ENCODE assay signal across 8 mouse cellular contexts in the genomic region with DNA sequence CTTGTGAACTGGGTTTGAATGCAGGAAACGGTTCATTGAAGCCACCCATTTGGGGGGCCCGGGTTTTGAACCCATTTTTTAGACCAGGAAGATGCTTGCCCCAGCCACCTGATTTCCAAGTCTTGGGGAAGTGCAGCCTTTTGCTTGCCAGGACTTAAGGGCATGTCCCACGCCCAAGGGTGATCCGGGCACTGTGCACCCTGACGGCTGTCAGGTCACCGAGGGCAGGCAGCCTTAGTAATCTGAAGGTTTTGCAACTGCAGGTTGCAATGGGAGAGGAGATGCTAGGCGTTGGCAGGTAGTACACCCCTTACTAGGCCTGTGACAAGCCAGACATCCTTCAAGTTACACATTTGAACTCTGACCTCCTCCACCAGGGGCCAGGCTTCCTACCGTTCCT. TPM values are rescaled to one million over a fixed set of nuclear protein-coding genes. Genes with fewer than 3 reads are reported as not detected.
DNase-seq lines count a peak whose midpoint lies in the region; ATAC-seq and TF ChIP-seq lines count a peak whose summit lies in the region.

No protein-coding gene starts in this region.

- H3K9ac ChIP-seq in liver, adult 2 months (ENCODE audit: low read depth, low read length), result peak overlapping the region; percentile 75
- peak overlapping the region; percentile 75 for H3K9ac ChIP-seq in intestine, embryonic 16.5 days (ENCODE audit: low read depth, low read length)
- peak overlapping the region; percentile 61 for H3K9ac ChIP-seq in neural tube, embryonic 12.5 days

- H3K4me3 ChIP-seq in liver, adult 2 months (ENCODE audit: insufficient read depth, low read depth, low read length), result peak overlapping the region; percentile 65
- peak overlapping the region; percentile 85 for H3K4me3 ChIP-seq in embryonic fibroblast, embryonic 13.5 days (ENCODE audit: insufficient read depth, low read length)
- H3K4me3 ChIP-seq in intestine, embryonic 16.5 days (ENCODE audit: low read length), result peak overlapping the region; percentile 58
- peak overlapping the region; percentile 56 for H3K4me3 ChIP-seq in neural tube, embryonic 12.5 days

- peaks cover 24% of the 10 kb centered on the region; the same call in 1 of the 2 replicates for H3K4me1 ChIP-seq in liver, adult 2 months (ENCODE audit: control insufficient read depth, insufficient read depth, low read length)
- H3K4me1 ChIP-seq in embryonic fibroblast, embryonic 13.5 days (ENCODE audit: control insufficient read depth, insufficient read depth, low read length), result no peaks in the 10 kb centered on the region
- H3K4me1 ChIP-seq in intestine, embryonic 16.5 days (ENCODE audit: control insufficient read depth, insufficient read depth, low read length), result peaks cover 8% of the 10 kb centered on the region; the same call in 1 of the 2 replicates
- peaks cover 7% of the 10 kb centered on the region for H3K4me1 ChIP-seq in neural tube, embryonic 12.5 days

- peak; percentile 81 for DNase-seq in liver, adult 2 months (ENCODE audit: extremely low read depth, low read depth, low spot score)
- DNase-seq in liver, result no peak
- DNase-seq in spleen, postnatal 4 days (ENCODE audit: low spot score in 2 of 2), result no peak
- DNase-seq in frontal cortex, adult 2 months (ENCODE audit: extremely low spot score in 1 of 2, low spot score in 1 of 2), result no peak
- DNase-seq in cerebellum, adult 11 months, result no peak

- 11% methylated on average over 8 of the region's 8 CpGs for WGBS in liver, adult 2 months
- WGBS in intestine, embryonic 16.5 days, result 45% methylated on average over 8 of the region's 8 CpGs
- WGBS in neural tube, embryonic 12.5 days, result 50% methylated on average over 8 of the region's 8 CpGs

- 0 out of 2 replicates have a peak, but pooled peaks cover 4% of the 10 kb centered on the region for H3K79me2 ChIP-seq in liver, adult 2 months (ENCODE audit: control insufficient read depth, insufficient read depth, low read length)

- H3K9me3 ChIP-seq in intestine, embryonic 16.5 days (ENCODE audit: control insufficient read depth, low read length), result no peaks in the 10 kb centered on the region
- H3K9me3 ChIP-seq in neural tube, embryonic 12.5 days, result no peaks in the 10 kb centered on the region

- peak; percentile 36 for ATAC-seq in intestine, embryonic 16.5 days
- ATAC-seq in neural tube, embryonic 12.5 days (ENCODE audit: low FRiP score, low read depth), result no peak

- no peaks in the 10 kb centered on the region for H3K27me3 ChIP-seq in liver, adult 2 months (ENCODE audit: control insufficient read depth, insufficient read depth, low read length)
- H3K27me3 ChIP-seq in intestine, embryonic 16.5 days (replicated peaks; ENCODE audit: control insufficient read depth, insufficient read depth, low read length), result no peaks in the 10 kb centered on the region
- H3K27me3 ChIP-seq in neural tube, embryonic 12.5 days (replicated peaks), result 0 out of 2 replicates have a peak, but pooled peaks cover 3% of the 10 kb centered on the region

- H3K36me3 ChIP-seq in liver, adult 2 months (ENCODE audit: control insufficient read depth, insufficient read depth, low read length), result peaks cover 6% of the 10 kb centered on the region; the same call in 1 of the 2 replicates
- no peaks in the 10 kb centered on the region for H3K36me3 ChIP-seq in intestine, embryonic 16.5 days (ENCODE audit: control insufficient read depth, insufficient read depth, low read length)
- no peaks in the 10 kb centered on the region for H3K36me3 ChIP-seq in neural tube, embryonic 12.5 days

- no peak for TF ChIP-seq CTCF in liver, adult 2 months (IDR thresholded peaks at IDR 0.05; ENCODE audit: low read depth, low read length)
- no peak for TF ChIP-seq CTCF in embryonic fibroblast, embryonic 13.5 days (IDR thresholded peaks at IDR 0.05; ENCODE audit: borderline replicate concordance, insufficient read depth, low read length)

- peak overlapping the region; percentile 86 for H3K27ac ChIP-seq in liver, adult 2 months (replicated peaks; ENCODE audit: insufficient read depth, low read depth, low read length)
- H3K27ac ChIP-seq in embryonic fibroblast, embryonic 13.5 days (ENCODE audit: insufficient read depth, low read length), result no peak overlapping the region
- H3K27ac ChIP-seq in intestine, embryonic 16.5 days (ENCODE audit: low read length), result peak overlapping the region; percentile 65; the same call in 1 of the 2 replicates
- H3K27ac ChIP-seq in neural tube, embryonic 12.5 days, result no peak overlapping the region

- no peak for TF ChIP-seq POLR2A in liver, adult 2 months (IDR thresholded peaks at IDR 0.05; ENCODE audit: extremely low read depth, insufficient read depth, low read length)
- TF ChIP-seq POLR2A in embryonic fibroblast, embryonic 13.5 days (IDR thresholded peaks at IDR 0.05; ENCODE audit: low read depth, low read length), result no peak

- H3K4me2 ChIP-seq in intestine, embryonic 16.5 days (ENCODE audit: low read depth, low read length), result peak overlapping the region; percentile 82
- H3K4me2 ChIP-seq in neural tube, embryonic 12.5 days (replicated peaks), result peak overlapping the region; percentile 82

RNA-seq across cellular contexts. Expression of gene Ttc38, which starts 0.5 kb away (rescaled TPM):
- total RNA-seq in liver, adult 2 months (2014; rRNA removed), result 52.4 and 59.5 TPM in 2 replicates
- polyA plus RNA-seq in liver, adult 2 months (2012; rRNA removed), result 19.1 and 37.2 TPM in 2 replicates
- 4.9 and 5.0 TPM in 2 replicates for polyA plus RNA-seq in embryonic fibroblast, embryonic 13.5 days (2011; ENCODE audit: insufficient read length, low read depth, missing spikeins)
- 13.4 and 15.1 TPM in 2 replicates for polyA plus RNA-seq in intestine, embryonic 16.5 days (2015; fragmentation: Nextera tagmentation; extraction: Ambion mirVana)
- polyA plus RNA-seq in neural tube, embryonic 12.5 days (2016; fragmentation: Nextera tagmentation; extraction: Ambion mirVana), result 3.6 and 3.9 TPM in 2 replicates
- 5.2 and 6.2 TPM in 2 replicates for polyA plus RNA-seq in frontal cortex, adult 2 months (2012; rRNA removed)

RNA-seq across cellular contexts. Expression of gene Pkdrej, which starts 11.1 kb away (rescaled TPM):
- under 0.01 and 0.09 TPM in 2 replicates for total RNA-seq in liver, adult 2 months (2014; rRNA removed)
- 0.01 TPM in 2 replicates for polyA plus RNA-seq in liver, adult 2 months (2012; rRNA removed)
- 0.18 and 0.47 TPM in 2 replicates for polyA plus RNA-seq in embryonic fibroblast, embryonic 13.5 days (2011; ENCODE audit: insufficient read length, low read depth, missing spikeins)
- polyA plus RNA-seq in intestine, embryonic 16.5 days (2015; fragmentation: Nextera tagmentation; extraction: Ambion mirVana), result 0.17 and 0.18 TPM in 2 replicates
- polyA plus RNA-seq in neural tube, embryonic 12.5 days (2016; fragmentation: Nextera tagmentation; extraction: Ambion mirVana), result 0.06 TPM in 2 replicates
- polyA plus RNA-seq in frontal cortex, adult 2 months (2012; rRNA removed), result 0.46 and 0.54 TPM in 2 replicates

RNA-seq across cellular contexts. Expression of gene Cdpf1, which starts 21.1 kb away (rescaled TPM):
- 10.1 and 11.6 TPM in 2 replicates for total RNA-seq in liver, adult 2 months (2014; rRNA removed)
- 18.3 and 19.6 TPM in 2 replicates for polyA plus RNA-seq in liver, adult 2 months (2012; rRNA removed)
- 17.0 and 20.9 TPM in 2 replicates for polyA plus RNA-seq in embryonic fibroblast, embryonic 13.5 days (2011; ENCODE audit: insufficient read length, low read depth, missing spikeins)
- 58.2 and 62.2 TPM in 2 replicates for polyA plus RNA-seq in intestine, embryonic 16.5 days (2015; fragmentation: Nextera tagmentation; extraction: Ambion mirVana)
- 17.7 and 19.0 TPM in 2 replicates for polyA plus RNA-seq in neural tube, embryonic 12.5 days (2016; fragmentation: Nextera tagmentation; extraction: Ambion mirVana)
- 23.5 and 27.1 TPM in 2 replicates for polyA plus RNA-seq in frontal cortex, adult 2 months (2012; rRNA removed)

RNA-seq across cellular contexts. Expression of gene Gtse1, which starts 26.9 kb away (rescaled TPM):
- total RNA-seq in liver, adult 2 months (2014; rRNA removed), result 0.28 and 0.67 TPM in 2 replicates
- 0.33 and 0.55 TPM in 2 replicates for polyA plus RNA-seq in liver, adult 2 months (2012; rRNA removed)
- polyA plus RNA-seq in embryonic fibroblast, embryonic 13.5 days (2011; ENCODE audit: insufficient read length, low read depth, missing spikeins), result 34.8 and 40.9 TPM in 2 replicates
- 20.0 and 22.9 TPM in 2 replicates for polyA plus RNA-seq in intestine, embryonic 16.5 days (2015; fragmentation: Nextera tagmentation; extraction: Ambion mirVana)
- 24.1 TPM in 2 replicates for polyA plus RNA-seq in neural tube, embryonic 12.5 days (2016; fragmentation: Nextera tagmentation; extraction: Ambion mirVana)
- 0.78 and 0.95 TPM in 2 replicates for polyA plus RNA-seq in frontal cortex, adult 2 months (2012; rRNA removed)

RNA-seq across cellular contexts. Expression of gene Trmu, which starts 46.5 kb away (rescaled TPM):
- total RNA-seq in liver, adult 2 months (2014; rRNA removed), result 9.4 and 10.1 TPM in 2 replicates
- polyA plus RNA-seq in liver, adult 2 months (2012; rRNA removed), result 13.9 and 17.0 TPM in 2 replicates
- polyA plus RNA-seq in embryonic fibroblast, embryonic 13.5 days (2011; ENCODE audit: insufficient read length, low read depth, missing spikeins), result 16.6 and 20.0 TPM in 2 replicates
- polyA plus RNA-seq in intestine, embryonic 16.5 days (2015; fragmentation: Nextera tagmentation; extraction: Ambion mirVana), result 36.7 and 37.3 TPM in 2 replicates
- 43.4 and 45.8 TPM in 2 replicates for polyA plus RNA-seq in neural tube, embryonic 12.5 days (2016; fragmentation: Nextera tagmentation; extraction: Ambion mirVana)
- 54.8 and 62.9 TPM in 2 replicates for polyA plus RNA-seq in frontal cortex, adult 2 months (2012; rRNA removed)

Comparison
In these comparisons a context has a peak if more than half of its experiments do, and no peak if none do; other contexts are left out.
1. H3K27ac ChIP-seq: peak in liver, adult 2 months (single experiment) and intestine, embryonic 16.5 days (single experiment); none in embryonic fibroblast, embryonic 13.5 days (single experiment) and neural tube, embryonic 12.5 days (single experiment).
2. Peak in every context shown above with its lines, with median percentiles within 50 percentile points of each other: H3K4me3 ChIP-seq and H3K9ac ChIP-seq.